Mouse (Mus musculus): ENCODE results near the gene Tdrkh. TPM values are rescaled to one million over a fixed set of nuclear protein-coding genes. Genes with fewer than 3 reads are reported as not detected.

The Tdrkh gene
- total RNA-seq, 2 experiments from 2014 or later, result 6.5 TPM; not detected in 1

DNA sequence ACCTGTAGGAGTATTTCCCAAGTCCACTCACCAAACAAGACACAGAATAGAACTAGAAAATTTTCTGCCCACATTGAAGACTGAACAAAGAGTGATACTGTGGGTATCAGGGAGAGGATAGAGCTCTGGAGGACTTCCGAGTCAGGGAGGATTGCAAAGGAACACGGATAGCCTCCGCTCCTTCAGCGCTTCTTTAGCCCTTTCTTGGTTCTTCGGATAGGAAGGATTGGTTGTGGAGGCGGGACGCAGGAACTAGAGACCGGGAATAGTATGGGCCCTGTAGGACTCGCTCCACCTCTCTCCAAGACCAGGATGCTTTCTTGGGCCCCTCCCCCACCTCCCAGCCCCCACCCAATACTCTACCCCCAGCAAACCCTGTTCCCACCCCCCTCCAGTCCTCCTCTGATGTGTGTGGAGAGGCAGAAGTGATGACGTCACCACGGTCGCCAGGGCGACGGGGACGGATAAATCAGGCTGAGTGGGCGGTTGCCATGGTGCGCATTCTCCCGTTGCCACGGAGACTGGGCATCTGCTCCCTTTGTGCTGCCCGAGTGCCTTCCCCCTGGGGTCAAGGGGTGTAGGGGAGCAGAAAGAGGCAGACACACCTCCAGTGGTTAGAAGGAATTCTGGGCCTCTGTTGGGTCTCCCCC is 70.8 kb downstream of the Tdrkh start:
- no peak for ATAC-seq (replicated peaks; ENCODE audit: low FRiP score, poor library complexity, severe bottlenecking)

Other genes starting within 250 kb of the Tdrkh start
- not detected in 2 replicates for gene Gm10696, start 235.1 kb upstream of the Tdrkh start, total RNA-seq (2015; ENCODE audit: low replicate concordance)
- gene Gm10696, start 235.1 kb upstream of the Tdrkh start, total RNA-seq (2017; ENCODE audit: low replicate concordance), result not detected in 2 replicates
- not detected in 2 replicates for gene Gm5286, start 216.6 kb upstream of the Tdrkh start, total RNA-seq (2015; ENCODE audit: low replicate concordance)
- gene Gm5286, start 216.6 kb upstream of the Tdrkh start, total RNA-seq (2017; ENCODE audit: low replicate concordance), result not detected in 2 replicates
- gene Gm4778, start 149.2 kb upstream of the Tdrkh start, total RNA-seq (2015; ENCODE audit: low replicate concordance), result not detected in 2 replicates
- not detected in 2 replicates for gene Gm4778, start 149.2 kb upstream of the Tdrkh start, total RNA-seq (2017; ENCODE audit: low replicate concordance)
- 2.9 TPM in 1 of 2 replicates, not detected in the other for gene Them4, start 103.2 kb upstream of the Tdrkh start, total RNA-seq (2015; ENCODE audit: low replicate concordance)
- 0.84 and 1.2 TPM in 2 replicates for gene Them4, start 103.2 kb upstream of the Tdrkh start, total RNA-seq (2017; ENCODE audit: low replicate concordance)
- not detected in 2 replicates for gene Them5, start 71.2 kb upstream of the Tdrkh start, total RNA-seq (2015; ENCODE audit: low replicate concordance)
- gene Them5, start 71.2 kb upstream of the Tdrkh start, total RNA-seq (2017; ENCODE audit: low replicate concordance), result not detected in 2 replicates
- not detected in 2 replicates for gene C2cd4d, start 50.8 kb upstream of the Tdrkh start, total RNA-seq (2015; ENCODE audit: low replicate concordance)
- not detected in 2 replicates for gene C2cd4d, start 50.8 kb upstream of the Tdrkh start, total RNA-seq (2017; ENCODE audit: low replicate concordance)
- gene Rorc, start 40.5 kb upstream of the Tdrkh start, total RNA-seq (2015; ENCODE audit: low replicate concordance), result not detected in 2 replicates
- gene Rorc, start 40.5 kb upstream of the Tdrkh start, total RNA-seq (2017; ENCODE audit: low replicate concordance), result not detected in 2 replicates
- gene Lingo4, start 14.8 kb upstream of the Tdrkh start, total RNA-seq (2015; ENCODE audit: low replicate concordance), result not detected in 2 replicates
- gene Lingo4, start 14.8 kb upstream of the Tdrkh start, total RNA-seq (2017; ENCODE audit: low replicate concordance), result not detected in 2 replicates
- 11.5 and 20.8 TPM in 2 replicates for gene Mrpl9, start 30.0 kb downstream of the Tdrkh start, total RNA-seq (2015; ENCODE audit: low replicate concordance)
- gene Mrpl9, start 30.0 kb downstream of the Tdrkh start, total RNA-seq (2017; ENCODE audit: low replicate concordance), result 10.5 and 13.0 TPM in 2 replicates
- not detected in 2 replicates for gene Oaz3, start 30.6 kb downstream of the Tdrkh start, total RNA-seq (2015; ENCODE audit: low replicate concordance)
- not detected in 2 replicates for gene Oaz3, start 30.6 kb downstream of the Tdrkh start, total RNA-seq (2017; ENCODE audit: low replicate concordance)
- not detected in 2 replicates for gene Celf3, start 65.0 kb downstream of the Tdrkh start, total RNA-seq (2015; ENCODE audit: low replicate concordance)
- not detected in 2 replicates for gene Celf3, start 65.0 kb downstream of the Tdrkh start, total RNA-seq (2017; ENCODE audit: low replicate concordance)
- gene Riiad1, start 67.1 kb downstream of the Tdrkh start, total RNA-seq (2015; ENCODE audit: low replicate concordance), result not detected in 2 replicates
- not detected in 2 replicates for gene Riiad1, start 67.1 kb downstream of the Tdrkh start, total RNA-seq (2017; ENCODE audit: low replicate concordance)
- 6.7 and 9.8 TPM in 2 replicates for gene Snx27, start 169.4 kb downstream of the Tdrkh start, total RNA-seq (2015; ENCODE audit: low replicate concordance)
- 13.0 and 13.8 TPM in 2 replicates for gene Snx27, start 169.4 kb downstream of the Tdrkh start, total RNA-seq (2017; ENCODE audit: low replicate concordance)
- not detected in 2 replicates for gene Gm10972, start 229.8 kb downstream of the Tdrkh start, total RNA-seq (2015; ENCODE audit: low replicate concordance)
- not detected in 2 replicates for gene Gm10972, start 229.8 kb downstream of the Tdrkh start, total RNA-seq (2017; ENCODE audit: low replicate concordance)
- gene Tuft1, start 245.6 kb downstream of the Tdrkh start, total RNA-seq (2015; ENCODE audit: low replicate concordance), result 0.77 and 2.5 TPM in 2 replicates
- gene Tuft1, start 245.6 kb downstream of the Tdrkh start, total RNA-seq (2017; ENCODE audit: low replicate concordance), result 4.5 and 10.5 TPM in 2 replicates